Mouse (Mus musculus): ENCODE results near the gene 4933424G06Rik. TPM values are rescaled to one million over a fixed set of nuclear protein-coding genes. Genes with fewer than 3 reads are reported as not detected.
"Not testable (repeated sequence)": the region's sequence is repeated elsewhere in the genome, so short reads cannot be mapped to it uniquely, and the experiment has no call there.

Gene 4933424G06Rik
- not detected for total RNA-seq (2021)
- long read RNA-seq, experiment 1: 0 reads
- long read RNA-seq, experiment 2: 0 reads

GRCm38 (mm10) chr1:36709854-36710280, at the start of gene 4933424G06Rik:
4933424G06Rik (plus strand) TSS chr1:36710149.
- peak; percentile 98 for DNase-seq

- peak; percentile 21 for DNase-seq
Observed at GRCm38 (mm10) chr1:36664457-36664856, 45.5 kb upstream of the 4933424G06Rik start.

DNA sequence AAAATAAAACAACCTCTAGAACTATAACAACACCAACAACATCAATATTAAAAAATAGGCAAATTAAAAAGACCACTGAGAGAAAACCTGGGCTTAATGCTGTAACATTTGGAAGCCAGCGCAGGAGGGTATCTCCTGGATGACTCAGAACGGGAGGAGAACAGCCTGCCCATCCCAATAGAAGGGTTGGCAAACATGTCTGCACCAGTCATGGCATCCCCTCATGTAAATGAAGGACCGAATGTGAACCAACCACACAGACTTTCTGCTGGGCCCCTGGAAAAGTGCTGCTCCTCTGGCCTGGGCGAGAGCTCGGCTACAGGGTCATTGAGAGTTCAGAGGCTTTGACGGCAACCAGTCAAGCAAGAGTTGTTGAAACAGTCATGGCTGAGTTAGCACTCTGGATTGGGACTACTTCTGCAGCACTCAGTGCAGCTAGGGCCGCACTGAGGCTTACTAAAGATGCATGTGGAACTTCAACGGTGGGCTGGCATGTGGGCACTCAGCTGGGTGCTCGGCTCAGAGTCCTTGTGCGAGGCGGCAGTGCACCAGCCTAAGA, 44.7 kb upstream of the 4933424G06Rik start:
- DNase-seq: no peak

DNA sequence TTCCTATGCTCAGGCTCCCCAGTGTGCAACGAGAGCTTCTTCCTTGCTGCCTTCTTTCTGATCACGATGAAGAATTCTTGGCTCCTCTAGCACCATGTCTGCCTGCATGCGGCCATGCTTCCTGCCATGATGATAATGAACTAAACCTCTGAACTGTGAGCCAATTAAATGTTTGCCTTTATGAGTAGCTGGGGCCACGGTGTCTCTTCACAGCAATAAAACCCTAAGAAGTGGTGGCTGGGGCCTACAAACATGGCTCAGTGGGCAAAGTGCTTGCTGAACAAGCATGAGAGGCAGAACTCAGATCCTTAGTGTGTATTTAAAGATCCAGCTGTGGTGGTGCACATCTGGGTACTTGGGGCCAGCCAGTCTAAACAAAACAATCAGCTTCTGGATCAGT, 44.0 kb upstream of the 4933424G06Rik start:
- no peak for DNase-seq

- DNase-seq: not testable (repeated sequence)
Observed at GRCm38 (mm10) chr1:36668007-36668406, 41.9 kb upstream of the 4933424G06Rik start.

- no peak for DNase-seq
Observed at GRCm38 (mm10) chr1:36670256-36670655, 39.7 kb upstream of the 4933424G06Rik start.

DNA sequence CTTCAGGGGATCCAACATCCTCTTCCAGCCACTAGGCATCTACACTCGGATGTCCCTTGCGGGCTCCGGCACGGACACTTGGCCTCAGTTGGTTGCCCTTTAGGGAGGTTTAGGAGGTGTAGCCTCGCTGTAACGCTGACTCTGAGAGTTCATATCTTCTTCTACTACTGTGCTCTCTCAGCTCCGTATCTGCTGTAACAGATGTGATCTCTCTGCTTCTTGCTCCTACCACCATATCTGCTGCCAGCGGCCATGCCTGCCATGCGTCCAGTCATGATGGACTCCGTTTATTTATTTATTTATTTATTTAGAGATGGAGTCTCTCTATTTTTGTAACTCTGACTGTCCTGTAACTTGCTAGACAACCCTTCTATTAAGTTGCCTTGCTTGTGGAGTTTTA, 38.7 kb upstream of the 4933424G06Rik start:
- no peak for DNase-seq

DNA sequence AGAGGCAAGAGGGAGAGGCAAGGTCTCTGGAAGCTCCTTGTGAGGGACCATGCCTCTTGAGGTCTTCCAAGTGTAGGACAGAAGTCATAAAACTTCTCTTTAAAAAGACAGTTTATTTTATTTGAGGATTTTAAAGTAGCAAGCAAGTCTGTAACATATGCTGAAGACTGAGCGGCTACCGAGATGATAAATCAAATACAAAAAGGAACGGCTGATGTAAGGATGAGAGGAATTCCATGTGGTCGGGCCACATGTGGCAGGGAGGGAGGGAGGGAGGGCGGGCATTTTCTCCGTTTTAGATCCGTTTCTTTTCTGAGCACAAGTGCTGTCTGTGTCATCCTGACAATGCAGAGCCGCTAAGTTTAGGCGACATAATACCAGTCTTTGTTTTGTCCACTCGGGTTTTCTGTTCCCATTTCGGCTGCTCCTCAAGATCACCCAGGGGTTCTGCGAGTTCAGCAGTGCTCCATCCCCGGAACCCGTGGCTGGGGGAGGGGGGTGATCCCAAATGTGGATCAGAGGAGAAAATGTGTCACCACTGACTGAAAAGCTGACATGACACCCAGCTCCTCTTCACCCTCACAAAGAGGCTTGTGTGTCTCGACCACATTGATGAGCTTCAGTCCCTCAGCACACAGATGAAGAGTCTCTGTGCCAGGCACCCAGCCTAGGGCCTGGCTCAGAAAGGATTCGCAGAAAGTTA, 37.1 kb upstream of the 4933424G06Rik start:
- no peak for DNase-seq

- no peak for DNase-seq
Observed at GRCm38 (mm10) chr1:36674936-36675335, 35.0 kb upstream of the 4933424G06Rik start.

- no peak for DNase-seq
Observed at GRCm38 (mm10) chr1:36680893-36681292, 29.1 kb upstream of the 4933424G06Rik start.

GRCm38 (mm10) chr1:36682620-36683355, 27.2 kb upstream of the 4933424G06Rik start, which contains the start of gene Fam178b:
Fam178b (minus strand) TSS chr1:36683183.
- no peak for DNase-seq

GRCm38 (mm10) chr1:36683810-36684467, 26.0 kb upstream of the 4933424G06Rik start:
- DNase-seq: peak; percentile 86

DNA sequence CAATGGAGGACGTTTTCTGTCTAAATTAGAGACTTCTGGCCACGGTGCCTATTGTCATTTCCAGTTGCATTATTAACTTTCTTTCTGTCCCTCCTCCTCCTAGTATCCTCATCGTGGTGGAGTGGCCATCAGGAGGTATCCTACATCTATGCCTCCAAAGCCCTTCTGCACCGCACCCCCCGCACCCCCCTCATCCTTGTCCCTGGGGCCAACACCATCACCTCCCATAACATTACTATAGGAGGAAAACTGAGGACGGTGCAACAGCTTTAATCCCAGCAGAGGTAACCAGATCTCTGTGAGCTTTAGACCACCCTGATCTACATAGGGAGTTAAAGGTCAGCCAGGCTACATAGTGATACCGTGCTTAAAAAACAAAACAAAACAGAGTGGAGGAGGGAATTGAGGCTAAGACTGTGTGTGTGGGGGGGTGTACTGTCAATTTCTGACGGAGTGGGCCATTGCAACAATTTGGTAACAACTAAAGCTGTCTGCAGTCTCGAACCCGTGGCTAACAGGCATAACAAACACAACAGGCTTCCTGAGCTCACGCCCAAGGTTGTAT, 19.2 kb upstream of the 4933424G06Rik start:
- no peak for DNase-seq

- peak; percentile 97 for DNase-seq
Observed at GRCm38 (mm10) chr1:36691271-36692155, 18.4 kb upstream of the 4933424G06Rik start, which contains the start of gene Cox5b. Cox5b (plus strand) TSS chr1:36691449.

GRCm38 (mm10) chr1:36694871-36695270, 15.1 kb upstream of the 4933424G06Rik start:
- no peak for DNase-seq

DNA sequence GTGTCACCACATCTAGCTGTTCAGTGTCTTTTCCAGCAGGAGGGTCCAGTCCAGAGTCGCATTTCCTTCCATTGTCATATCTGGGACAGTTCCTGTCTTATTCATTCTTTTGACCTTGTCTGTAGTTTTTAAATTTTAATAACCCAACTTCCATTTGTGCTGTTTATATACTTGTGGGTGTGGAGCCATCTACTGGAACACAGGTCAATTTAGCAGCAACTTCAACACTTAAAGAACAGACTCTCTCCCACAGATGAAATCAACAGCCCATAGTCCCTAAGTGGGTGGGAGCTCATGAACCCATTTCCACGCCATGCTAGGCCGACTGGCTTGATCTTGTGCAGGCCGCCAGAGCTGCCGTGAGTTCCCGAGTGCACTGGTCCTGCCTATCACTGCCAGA, 13.5 kb upstream of the 4933424G06Rik start:
- no peak for DNase-seq

DNA sequence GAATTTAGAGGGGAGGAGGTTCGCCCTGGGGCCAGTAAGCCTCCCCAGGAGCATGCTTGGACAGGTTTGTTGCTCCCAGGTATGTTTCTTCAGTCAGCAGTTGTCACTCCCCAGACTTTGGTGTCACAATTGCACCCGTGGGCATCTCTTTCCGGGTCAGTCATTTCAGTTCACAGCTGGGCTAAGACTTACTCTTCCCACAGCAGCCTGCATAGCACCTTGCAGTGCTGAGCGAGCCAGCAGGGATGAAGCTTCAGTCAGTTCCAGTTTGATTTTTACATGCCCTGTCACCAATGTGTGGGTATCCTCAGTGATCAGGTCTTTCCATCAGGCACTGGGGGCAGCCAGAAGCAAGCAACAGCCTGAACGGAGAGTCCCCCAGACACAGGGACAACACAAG, 12.9 kb upstream of the 4933424G06Rik start:
- no peak for DNase-seq

GRCm38 (mm10) chr1:36707166-36707565, 2.8 kb upstream of the 4933424G06Rik start:
- no peak for DNase-seq

DNA sequence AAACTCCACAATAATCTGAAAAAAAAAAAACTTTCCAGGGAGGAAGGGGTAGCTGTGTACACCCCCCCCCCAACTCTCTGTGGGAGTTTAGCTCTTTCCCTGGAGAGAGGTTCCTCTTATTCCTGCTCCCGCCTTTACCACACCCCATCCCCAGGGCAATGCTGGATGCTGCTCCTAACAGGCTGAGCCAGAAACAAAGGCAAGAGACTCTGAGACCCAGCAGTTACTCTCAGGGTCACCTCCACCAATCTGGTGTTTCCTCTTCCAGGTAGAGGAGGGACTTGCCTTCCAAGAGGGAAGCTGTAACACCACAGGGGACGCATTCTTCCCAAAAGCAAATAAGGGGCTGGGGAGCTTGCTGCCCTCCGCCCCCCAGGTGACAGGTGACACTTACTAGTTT, 2.2 kb upstream of the 4933424G06Rik start:
- DNase-seq: no peak

DNA sequence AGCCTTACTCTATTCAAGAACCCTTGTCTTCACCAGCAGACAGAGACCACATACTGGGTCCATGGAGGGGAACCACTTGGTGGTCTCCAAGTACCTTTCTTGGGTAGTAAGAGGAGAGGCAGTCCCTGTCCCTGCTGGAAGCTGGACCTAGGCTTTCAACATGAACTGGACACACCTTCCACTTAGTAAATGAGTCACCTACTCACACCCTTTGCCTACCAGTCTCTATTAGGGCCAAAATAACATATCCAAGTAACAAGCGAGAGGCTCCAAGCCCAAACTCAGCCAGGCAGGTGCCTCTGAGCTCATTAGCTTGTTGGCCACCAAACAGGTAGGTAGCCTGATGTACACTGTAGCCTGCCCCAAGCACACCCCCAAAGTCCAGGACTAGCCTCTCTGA, 1.3 kb upstream of the 4933424G06Rik start:
- DNase-seq: no peak
